Mouse (Mus musculus): ENCODE results near the gene Arhgef33.
"Not testable (repeated sequence)": the region's sequence is repeated elsewhere in the genome, so short reads cannot be mapped to it uniquely, and the experiment has no call there.

Gene Arhgef33

GRCm38 (mm10) chr17:80307251-80307650 is at the start of gene Arhgef33:
Gene Arhgef33 (plus strand): TSS chr17:80307407.
- no peak for DNase-seq

- no peak for DNase-seq
Observed at GRCm38 (mm10) chr17:80267065-80267464, 40.1 kb upstream of the Arhgef33 start.

GRCm38 (mm10) chr17:80268151-80268550 is 39.1 kb upstream of the Arhgef33 start:
- DNase-seq = no peak

GRCm38 (mm10) chr17:80270622-80271021 is 36.6 kb upstream of the Arhgef33 start:
- DNase-seq = not testable (repeated sequence)

GRCm38 (mm10) chr17:80278255-80278654 is 29.0 kb upstream of the Arhgef33 start:
- no peak for DNase-seq

- DNase-seq = no peak
Observed at GRCm38 (mm10) chr17:80279340-80280070, 27.7 kb upstream of the Arhgef33 start.

GRCm38 (mm10) chr17:80284446-80284845 is 22.8 kb upstream of the Arhgef33 start:
- DNase-seq = no peak

GRCm38 (mm10) chr17:80288012-80288411 is 19.2 kb upstream of the Arhgef33 start:
- no peak for DNase-seq

GRCm38 (mm10) chr17:80289280-80290073 is 17.7 kb upstream of the Arhgef33 start:
- no peak for DNase-seq

GRCm38 (mm10) chr17:80290074-80290657 is 17.0 kb upstream of the Arhgef33 start, which contains the start of the genes Morn2 and Dhx57:
Gene Morn2 (plus strand): TSS chr17:80290203.
Gene Dhx57 (minus strand): TSS chr17:80290476.
- DNase-seq = peak; percentile 98 to 99

GRCm38 (mm10) chr17:80291148-80291547 is 16.1 kb upstream of the Arhgef33 start:
- peak; percentile 57 to 60 for DNase-seq

- no peak for DNase-seq
Observed at GRCm38 (mm10) chr17:80295258-80295657, 11.9 kb upstream of the Arhgef33 start.

- DNase-seq = no peak
Observed at GRCm38 (mm10) chr17:80298844-80299243, 8.4 kb upstream of the Arhgef33 start.

GRCm38 (mm10) chr17:80311761-80312160 is 4.6 kb downstream of the Arhgef33 start:
- no peak for DNase-seq

- DNase-seq = no peak
Observed at GRCm38 (mm10) chr17:80312405-80312804, 5.2 kb downstream of the Arhgef33 start.

GRCm38 (mm10) chr17:80322228-80322627 is 15.0 kb downstream of the Arhgef33 start:
- no peak for DNase-seq

- DNase-seq = no peak
Observed at GRCm38 (mm10) chr17:80323015-80323414, 15.8 kb downstream of the Arhgef33 start.

GRCm38 (mm10) chr17:80323658-80324057 is 16.5 kb downstream of the Arhgef33 start:
- no peak for DNase-seq

- no peak for DNase-seq
Observed at GRCm38 (mm10) chr17:80324521-80324920, 17.3 kb downstream of the Arhgef33 start.

GRCm38 (mm10) chr17:80325456-80325855 is 18.2 kb downstream of the Arhgef33 start:
- no peak for DNase-seq

- no peak for DNase-seq
Observed at GRCm38 (mm10) chr17:80326431-80326830, 19.2 kb downstream of the Arhgef33 start.

GRCm38 (mm10) chr17:80332386-80332785 is 25.2 kb downstream of the Arhgef33 start:
- DNase-seq = peak in 1 of 2 experiments; percentile 9

GRCm38 (mm10) chr17:80345277-80345676 is 38.1 kb downstream of the Arhgef33 start:
- peak; percentile 2 to 19 for DNase-seq
